Mouse (Mus musculus): ENCODE data around the gene Rgs16. TPM values are rescaled to one million over a fixed set of nuclear protein-coding genes. Genes with fewer than 3 reads are reported as not detected.

The Rgs16 gene
- total RNA-seq, 1 experiment, result 8.6 TPM

- H3K9me3 ChIP-seq (ENCODE audit: control insufficient read depth, insufficient read depth, low read depth, low read length), result no peaks in the 10 kb centered on the region
- in situ Hi-C loops (cut with MboI; ENCODE audit: low sequenced_read_pairs in 2 of 2, unreplicated experiment in 2 of 2), result no loop called here
- no peak for TF ChIP-seq ZC3H11A (IDR thresholded peaks at IDR 0.05; ENCODE audit: borderline replicate concordance, low read depth, low read length)
- H3K9ac ChIP-seq (ENCODE audit: insufficient read depth, low read depth, low read length, poor library complexity, severe bottlenecking), result no peak overlapping the region
- peaks cover 0 to 5% of the 10 kb centered on the region in 2 experiments; a peak in 1 of 4 replicates for H3K4me1 ChIP-seq (ENCODE audit: control insufficient read depth in 2 of 2, insufficient read depth in 2 of 2, low read length in 2 of 2, poor library complexity in 1 of 2)
- H3K27ac ChIP-seq (ENCODE audit: insufficient read depth, low read depth, low read length, poor library complexity, severe bottlenecking), result no peak overlapping the region
- H3K4me3 ChIP-seq (ENCODE audit: insufficient read depth in 1 of 2, low read depth in 1 of 2, low read length in 2 of 2, poor library complexity in 1 of 2, severe bottlenecking in 1 of 2), result no peak overlapping the region
- no peak for DNase-seq (ENCODE audit: low read depth, low spot score)
- no peaks in the 10 kb centered on the region for H3K36me3 ChIP-seq (ENCODE audit: control insufficient read depth, insufficient read depth, low read length, poor library complexity, severe bottlenecking)
These were observed 12.4 kb downstream of the Rgs16 start for GRCm38 (mm10) chr1:153752521-153752920.

- Histone ChIP-seq H3K4me3 (ENCODE audit: insufficient read depth in 1 of 2, low read depth in 1 of 2, low read length in 2 of 2, poor library complexity in 1 of 2, severe bottlenecking in 1 of 2) (no peak overlapping the region), H3K9ac (ENCODE audit: insufficient read depth, low read depth, low read length, poor library complexity, severe bottlenecking) (no peak overlapping the region), H3K9me3 (ENCODE audit: control insufficient read depth, insufficient read depth, low read depth, low read length) (no peaks in the 10 kb centered on the region), H3K4me1 (ENCODE audit: control insufficient read depth in 2 of 2, insufficient read depth in 2 of 2, low read length in 2 of 2, poor library complexity in 1 of 2) (no peaks in the 10 kb centered on the region; a peak in 1 of 4 replicates), H3K27ac (ENCODE audit: insufficient read depth, low read depth, low read length, poor library complexity, severe bottlenecking) (no peak overlapping the region), H3K36me3 (ENCODE audit: control insufficient read depth, insufficient read depth, low read length, poor library complexity, severe bottlenecking) (no peaks in the 10 kb centered on the region)
- in situ Hi-C loops (cut with MboI; ENCODE audit: low sequenced_read_pairs in 2 of 2, unreplicated experiment in 2 of 2), result no loop called here
- no peak for DNase-seq (ENCODE audit: low read depth, low spot score)
- TF ChIP-seq ZNF384 (IDR thresholded peaks at IDR 0.05; ENCODE audit: low read depth, low read length) (no peak), ZC3H11A (IDR thresholded peaks at IDR 0.05; ENCODE audit: borderline replicate concordance, low read depth, low read length) (no peak), MAFK (IDR thresholded peaks at IDR 0.05; ENCODE audit: insufficient read depth, low read depth, low read length) (no peak), CHD2 (IDR thresholded peaks at IDR 0.05; ENCODE audit: low read depth, low read length) (no peak), HCFC1 (IDR thresholded peaks at IDR 0.05; ENCODE audit: borderline replicate concordance, insufficient read depth, low read length) (no peak)
These were observed 13.7 kb downstream of the Rgs16 start for GRCm38 (mm10) chr1:153753725-153754464.

- Histone ChIP-seq H3K36me3 (ENCODE audit: control insufficient read depth, insufficient read depth, low read length, poor library complexity, severe bottlenecking) (no peaks in the 10 kb centered on the region), H3K9ac (ENCODE audit: insufficient read depth, low read depth, low read length, poor library complexity, severe bottlenecking) (no peak overlapping the region), H3K27ac (ENCODE audit: insufficient read depth, low read depth, low read length, poor library complexity, severe bottlenecking) (no peak overlapping the region), H3K9me3 (ENCODE audit: control insufficient read depth, insufficient read depth, low read depth, low read length) (no peaks in the 10 kb centered on the region), H3K4me1 (ENCODE audit: control insufficient read depth in 2 of 2, insufficient read depth in 2 of 2, low read length in 2 of 2, poor library complexity in 1 of 2) (peaks cover 0 to 2% of the 10 kb centered on the region in 2 experiments; a peak in 1 of 4 replicates), H3K4me3 (ENCODE audit: insufficient read depth in 1 of 2, low read depth in 1 of 2, low read length in 2 of 2, poor library complexity in 1 of 2, severe bottlenecking in 1 of 2) (no peak overlapping the region)
- no peak for DNase-seq (ENCODE audit: low read depth, low spot score)
- in situ Hi-C loops (cut with MboI; ENCODE audit: low sequenced_read_pairs in 2 of 2, unreplicated experiment in 2 of 2), result no loop called here
- TF ChIP-seq ZNF384 (IDR thresholded peaks at IDR 0.05; ENCODE audit: low read depth, low read length) (no peak), HCFC1 (IDR thresholded peaks at IDR 0.05; ENCODE audit: borderline replicate concordance, insufficient read depth, low read length) (no peak), CHD2 (IDR thresholded peaks at IDR 0.05; ENCODE audit: low read depth, low read length) (no peak), ZC3H11A (IDR thresholded peaks at IDR 0.05; ENCODE audit: borderline replicate concordance, low read depth, low read length) (no peak), MAFK (IDR thresholded peaks at IDR 0.05; ENCODE audit: insufficient read depth, low read depth, low read length) (no peak)
These were observed 24.0 kb downstream of the Rgs16 start for GRCm38 (mm10) chr1:153764136-153764535.

GRCm38 (mm10) chr1:153766298-153766697 lies 26.1 kb downstream of the Rgs16 start:
- Histone ChIP-seq H3K27ac (ENCODE audit: insufficient read depth, low read depth, low read length, poor library complexity, severe bottlenecking) (no peak overlapping the region), H3K4me3 (ENCODE audit: insufficient read depth in 1 of 2, low read depth in 1 of 2, low read length in 2 of 2, poor library complexity in 1 of 2, severe bottlenecking in 1 of 2) (peak overlapping the region in 1 of 2 experiments; percentile 72; a peak in 2 of 4 replicates), H3K9me3 (ENCODE audit: control insufficient read depth, insufficient read depth, low read depth, low read length) (no peaks in the 10 kb centered on the region), H3K36me3 (ENCODE audit: control insufficient read depth, insufficient read depth, low read length, poor library complexity, severe bottlenecking) (no peaks in the 10 kb centered on the region), H3K9ac (ENCODE audit: insufficient read depth, low read depth, low read length, poor library complexity, severe bottlenecking) (no peak overlapping the region), H3K4me1 (ENCODE audit: control insufficient read depth in 2 of 2, insufficient read depth in 2 of 2, low read length in 2 of 2, poor library complexity in 1 of 2) (peaks cover 0 to 2% of the 10 kb centered on the region in 2 experiments; a peak in 1 of 4 replicates)
- peak; percentile 68 for DNase-seq (ENCODE audit: low read depth, low spot score)
- TF ChIP-seq HCFC1 (IDR thresholded peaks at IDR 0.05; ENCODE audit: borderline replicate concordance, insufficient read depth, low read length), result no peak
- no peak for TF ChIP-seq CHD2 (IDR thresholded peaks at IDR 0.05; ENCODE audit: low read depth, low read length)
- no peak for TF ChIP-seq ZC3H11A (IDR thresholded peaks at IDR 0.05; ENCODE audit: borderline replicate concordance, low read depth, low read length)
- in situ Hi-C loops (cut with MboI; ENCODE audit: low sequenced_read_pairs in 2 of 2, unreplicated experiment in 2 of 2), result no loop called here

- no peak for TF ChIP-seq HCFC1 (IDR thresholded peaks at IDR 0.05; ENCODE audit: borderline replicate concordance, insufficient read depth, low read length)
- TF ChIP-seq ZNF384 (IDR thresholded peaks at IDR 0.05; ENCODE audit: low read depth, low read length), result no peak
- no peak for TF ChIP-seq CHD2 (IDR thresholded peaks at IDR 0.05; ENCODE audit: low read depth, low read length)
- TF ChIP-seq ZC3H11A (IDR thresholded peaks at IDR 0.05; ENCODE audit: borderline replicate concordance, low read depth, low read length), result no peak
- no peak for TF ChIP-seq MAFK (IDR thresholded peaks at IDR 0.05; ENCODE audit: insufficient read depth, low read depth, low read length)
- DNase-seq (ENCODE audit: low read depth, low spot score), result no peak
- no peak overlapping the region for H3K9ac ChIP-seq (ENCODE audit: insufficient read depth, low read depth, low read length, poor library complexity, severe bottlenecking)
- H3K4me3 ChIP-seq (ENCODE audit: insufficient read depth in 1 of 2, low read depth in 1 of 2, low read length in 2 of 2, poor library complexity in 1 of 2, severe bottlenecking in 1 of 2), result no peak overlapping the region
- H3K36me3 ChIP-seq (ENCODE audit: control insufficient read depth, insufficient read depth, low read length, poor library complexity, severe bottlenecking), result no peaks in the 10 kb centered on the region
- peaks cover 0 to 2% of the 10 kb centered on the region in 2 experiments; a peak in 1 of 4 replicates for H3K4me1 ChIP-seq (ENCODE audit: control insufficient read depth in 2 of 2, insufficient read depth in 2 of 2, low read length in 2 of 2, poor library complexity in 1 of 2)
- H3K27ac ChIP-seq (ENCODE audit: insufficient read depth, low read depth, low read length, poor library complexity, severe bottlenecking), result no peak overlapping the region
- in situ Hi-C loops (cut with MboI; ENCODE audit: low sequenced_read_pairs in 2 of 2, unreplicated experiment in 2 of 2), result no loop called here
- H3K9me3 ChIP-seq (ENCODE audit: control insufficient read depth, insufficient read depth, low read depth, low read length), result no peaks in the 10 kb centered on the region
These were observed 27.1 kb downstream of the Rgs16 start for GRCm38 (mm10) chr1:153767281-153767680.

Measured in ES-E14 (cell line).